Comparison of ENCODE assay signal across 13 mouse cellular contexts in genomic region chr11:57522046-57522445, GRCm38 (mm10). TPM values are rescaled to one million over a fixed set of nuclear protein-coding genes. Genes with fewer than 3 reads are reported as not detected.
DNase-seq lines count a peak whose midpoint lies in the region; ATAC-seq and TF ChIP-seq lines count a peak whose summit lies in the region.
"Had no signal": no experiment of that assay in that cellular context is flagged by ENCODE, and none has a peak within 500 bp of the region (broad histone marks: within the 10 kb centered on the region; RNA-seq: fewer than 3 reads in every experiment).

No protein-coding gene starts in this region.

- no peaks in the 10 kb centered on the region for H3K27me3 ChIP-seq in midbrain, postnatal 0 days (ENCODE audit: insufficient read depth, low read length)
- no peaks in the 10 kb centered on the region for H3K27me3 ChIP-seq in midbrain, embryonic 11.5 days (ENCODE audit: control insufficient read depth, insufficient read depth, low read length)
- H3K27me3 ChIP-seq in midbrain, embryonic 13.5 days: no peaks in the 10 kb centered on the region
- H3K27me3 ChIP-seq: embryonic facial prominence, embryonic 12.5 days; intestine, embryonic 15.5 days; stomach, embryonic 15.5 days had no signal

- no peaks in the 10 kb centered on the region for H3K36me3 ChIP-seq in midbrain, postnatal 0 days (ENCODE audit: insufficient read depth, low read length)
- H3K36me3 ChIP-seq in midbrain, embryonic 11.5 days (ENCODE audit: control insufficient read depth, insufficient read depth, low read length): no peaks in the 10 kb centered on the region
- H3K36me3 ChIP-seq in midbrain, embryonic 13.5 days: peaks cover 17% of the 10 kb centered on the region
- H3K36me3 ChIP-seq: intestine, embryonic 15.5 days had no signal

- DNase-seq in cerebellum, adult 18-20 months: peak; percentile 6 to 9
- no peak for DNase-seq in cerebellum, postnatal 4 days (ENCODE audit: low spot score in 2 of 2)
- DNase-seq in midbrain, postnatal 0 days (ENCODE audit: low spot score): peak; percentile 23
- no peak for DNase-seq in midbrain, embryonic 11.5 days (ENCODE audit: low spot score, missing footprints)
- DNase-seq in layer of hippocampus, postnatal 36 days: peak; percentile 76 to 78
- peak; percentile 77 for DNase-seq in telencephalon, adult 2 months (ENCODE audit: low read depth, low spot score)
- DNase-seq in kidney, adult 11 months: no peak

- H3K9ac ChIP-seq in midbrain, postnatal 0 days (replicated peaks; ENCODE audit: low read length, poor library complexity, severe bottlenecking): no peak overlapping the region
- no peak overlapping the region for H3K9ac ChIP-seq in midbrain, embryonic 11.5 days (ENCODE audit: low read length)
- no peak overlapping the region for H3K9ac ChIP-seq in midbrain, embryonic 13.5 days (replicated peaks)
- H3K9ac ChIP-seq: embryonic facial prominence, embryonic 12.5 days; intestine, embryonic 15.5 days; stomach, embryonic 15.5 days had no signal

- H3K27ac ChIP-seq in midbrain, postnatal 0 days (ENCODE audit: low read depth, low read length): no peak overlapping the region
- H3K27ac ChIP-seq in midbrain, embryonic 11.5 days (ENCODE audit: low read depth, low read length): no peak overlapping the region
- no peak overlapping the region for H3K27ac ChIP-seq in midbrain, embryonic 13.5 days
- H3K27ac ChIP-seq: embryonic facial prominence, embryonic 12.5 days; heart, adult 2 months; intestine, embryonic 15.5 days; stomach, embryonic 15.5 days had no signal

- WGBS in midbrain, postnatal 0 days: 87% methylated on average over 7 of the region's 7 CpGs
- WGBS in midbrain, embryonic 11.5 days: 88% methylated on average over 7 of the region's 7 CpGs
- WGBS in midbrain, embryonic 13.5 days: 95% methylated on average over 7 of the region's 7 CpGs

- peaks cover 4% of the 10 kb centered on the region; the same call in 1 of the 2 replicates for H3K4me1 ChIP-seq in midbrain, postnatal 0 days (ENCODE audit: insufficient read depth, low read length)
- H3K4me1 ChIP-seq in midbrain, embryonic 11.5 days (ENCODE audit: control insufficient read depth, insufficient read depth, low read length): peaks cover 9% of the 10 kb centered on the region; the same call in 1 of the 2 replicates
- peaks cover 28% of the 10 kb centered on the region for H3K4me1 ChIP-seq in midbrain, embryonic 13.5 days (replicated peaks)
- H3K4me1 ChIP-seq: stomach, embryonic 15.5 days had no signal

- no peaks in the 10 kb centered on the region for H3K9me3 ChIP-seq in midbrain, postnatal 0 days (ENCODE audit: low read length)
- H3K9me3 ChIP-seq in midbrain, embryonic 11.5 days (ENCODE audit: control insufficient read depth, low read length): no peaks in the 10 kb centered on the region
- H3K9me3 ChIP-seq in midbrain, embryonic 13.5 days: no peaks in the 10 kb centered on the region
- H3K9me3 ChIP-seq: embryonic facial prominence, embryonic 12.5 days; intestine, embryonic 15.5 days; stomach, embryonic 15.5 days had no signal

- H3K4me2 ChIP-seq in midbrain, postnatal 0 days (ENCODE audit: low read depth, low read length, poor library complexity, severe bottlenecking): no peak overlapping the region
- H3K4me2 ChIP-seq in midbrain, embryonic 11.5 days: no peak overlapping the region
- no peak overlapping the region for H3K4me2 ChIP-seq in midbrain, embryonic 13.5 days (replicated peaks)
- H3K4me2 ChIP-seq: embryonic facial prominence, embryonic 12.5 days; intestine, embryonic 15.5 days; liver, embryonic 11.5 days; stomach, embryonic 15.5 days had no signal

- no peak overlapping the region for H3K4me3 ChIP-seq in midbrain, postnatal 0 days (ENCODE audit: low read depth, low read length)
- H3K4me3 ChIP-seq in midbrain, embryonic 11.5 days (ENCODE audit: low read depth, low read length): no peak overlapping the region
- no peak overlapping the region for H3K4me3 ChIP-seq in midbrain, embryonic 13.5 days (replicated peaks)
- H3K4me3 ChIP-seq: embryonic facial prominence, embryonic 12.5 days; heart, adult 2 months; intestine, embryonic 15.5 days; stomach, embryonic 15.5 days had no signal

- ATAC-seq in midbrain, postnatal 0 days (ENCODE audit: low FRiP score): no peak
- no peak for ATAC-seq in midbrain, embryonic 11.5 days (ENCODE audit: low FRiP score)
- no peak for ATAC-seq in midbrain, embryonic 13.5 days
- ATAC-seq: intestine, embryonic 15.5 days had no signal

- TF ChIP-seq CTCF in midbrain, postnatal 0 days (IDR thresholded peaks at IDR 0.05): no peak

RNA-seq across cellular contexts. Expression of gene Mfap3, which starts 3.6 kb away (rescaled TPM):
- total RNA-seq in midbrain, postnatal 0 days (2014; rRNA removed): 47.8 and 51.0 TPM in 2 replicates
- polyA plus RNA-seq in midbrain, postnatal 0 days (2015; fragmentation: Nextera tagmentation; extraction: Ambion mirVana): 52.4 and 53.1 TPM in 2 replicates
- polyA plus RNA-seq in midbrain, embryonic 11.5 days (2014; fragmentation: Nextera tagmentation; extraction: Ambion mirVana): 61.9 and 66.0 TPM in 2 replicates
- total RNA-seq in layer of hippocampus, postnatal 36 days (2021): 10 to 100 TPM; 28.7 to 34.8 TPM
- polyA plus RNA-seq in midbrain, embryonic 13.5 days (2015; fragmentation: Nextera tagmentation; extraction: Ambion mirVana): 60.4 and 63.4 TPM in 2 replicates

RNA-seq across cellular contexts. Expression of gene Fam114a2, which starts 3.6 kb away (rescaled TPM):
- 29.5 and 46.4 TPM in 2 replicates for total RNA-seq in midbrain, postnatal 0 days (2014; rRNA removed)
- 50.9 and 51.1 TPM in 2 replicates for polyA plus RNA-seq in midbrain, postnatal 0 days (2015; fragmentation: Nextera tagmentation; extraction: Ambion mirVana)
- polyA plus RNA-seq in midbrain, embryonic 11.5 days (2014; fragmentation: Nextera tagmentation; extraction: Ambion mirVana): 52.5 and 56.4 TPM in 2 replicates
- 10 to 100 TPM; 34.9 to 39.9 TPM for total RNA-seq in layer of hippocampus, postnatal 36 days (2021)
- polyA plus RNA-seq in midbrain, embryonic 13.5 days (2015; fragmentation: Nextera tagmentation; extraction: Ambion mirVana): 93.2 TPM in 2 replicates

Comparison
In these comparisons a context has a peak if more than half of its experiments do, and no peak if none do; other contexts are left out.
1. DNase-seq: peak in cerebellum, adult 18-20 months (2 of 2), midbrain, postnatal 0 days (single experiment), layer of hippocampus, postnatal 36 days (2 of 2) and telencephalon, adult 2 months (single experiment); none in cerebellum, postnatal 4 days (0 of 2), midbrain, embryonic 11.5 days (single experiment) and kidney, adult 11 months (single experiment).